Mouse (Mus musculus) neutrophil, adult 5-6 weeks (primary cell): ENCODE results near the gene Acbd4. TPM values are rescaled to one million over a fixed set of nuclear protein-coding genes. Genes with fewer than 3 reads are reported as not detected.
A peak's percentile ranks its signal among the peaks of the same experiment; 100 is the strongest.

ENCODE experiments used
- ATAC-seq: fragments of 151-379, 151-347 bp; 2 replicates; pipeline ENCODE4 v1.8.0; 2017; ENCODE audit warnings: mild to moderate bottlenecking, moderate TSS enrichment; ENCODE audit not compliant: insufficient number of reproducible peaks, poor library complexity, low FRiP score, severe bottlenecking; ENCODE audit errors: extremely low read depth
- total RNA-seq: library from RNA; stranded (forward); fragments of 200-1000 nt; gene quantifications from 2 replicates; pipeline ENCODE4 v1.2.3, GENCODE M21; 2017

Gene Acbd4
- total RNA-seq, 1 experiment from 2014 or later = 21.1 TPM

- no peak for ATAC-seq
These were observed 32.7 kb downstream of the Acbd4 start for GRCm38 (mm10) chr11:103134221-103134620.

DNA sequence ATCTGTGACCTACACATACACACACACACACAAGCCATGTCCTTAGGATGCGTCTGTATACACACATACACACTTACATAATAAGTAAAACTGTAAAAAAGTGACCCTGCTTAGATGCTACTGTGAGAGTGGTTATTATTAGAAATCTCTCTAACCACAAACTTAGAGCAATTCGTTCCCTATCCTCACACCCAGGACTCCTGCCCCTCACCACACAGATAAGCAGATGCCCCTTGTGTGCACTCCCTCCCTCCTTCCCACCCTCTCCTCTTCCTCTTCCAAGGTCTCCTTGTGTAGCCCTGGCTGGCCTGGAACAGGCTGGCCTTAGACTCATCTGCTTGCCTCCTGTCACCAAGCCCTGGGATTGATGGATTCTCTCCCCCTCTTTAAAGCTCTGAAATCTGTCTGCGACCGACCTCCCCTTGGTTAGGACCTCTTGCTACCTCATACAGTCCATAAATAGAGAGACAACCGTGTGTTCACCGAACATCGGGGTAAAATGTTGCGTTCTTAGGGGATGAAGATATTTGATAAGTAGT, 34.6 kb downstream of the Acbd4 start:
- ATAC-seq = no peak

DNA sequence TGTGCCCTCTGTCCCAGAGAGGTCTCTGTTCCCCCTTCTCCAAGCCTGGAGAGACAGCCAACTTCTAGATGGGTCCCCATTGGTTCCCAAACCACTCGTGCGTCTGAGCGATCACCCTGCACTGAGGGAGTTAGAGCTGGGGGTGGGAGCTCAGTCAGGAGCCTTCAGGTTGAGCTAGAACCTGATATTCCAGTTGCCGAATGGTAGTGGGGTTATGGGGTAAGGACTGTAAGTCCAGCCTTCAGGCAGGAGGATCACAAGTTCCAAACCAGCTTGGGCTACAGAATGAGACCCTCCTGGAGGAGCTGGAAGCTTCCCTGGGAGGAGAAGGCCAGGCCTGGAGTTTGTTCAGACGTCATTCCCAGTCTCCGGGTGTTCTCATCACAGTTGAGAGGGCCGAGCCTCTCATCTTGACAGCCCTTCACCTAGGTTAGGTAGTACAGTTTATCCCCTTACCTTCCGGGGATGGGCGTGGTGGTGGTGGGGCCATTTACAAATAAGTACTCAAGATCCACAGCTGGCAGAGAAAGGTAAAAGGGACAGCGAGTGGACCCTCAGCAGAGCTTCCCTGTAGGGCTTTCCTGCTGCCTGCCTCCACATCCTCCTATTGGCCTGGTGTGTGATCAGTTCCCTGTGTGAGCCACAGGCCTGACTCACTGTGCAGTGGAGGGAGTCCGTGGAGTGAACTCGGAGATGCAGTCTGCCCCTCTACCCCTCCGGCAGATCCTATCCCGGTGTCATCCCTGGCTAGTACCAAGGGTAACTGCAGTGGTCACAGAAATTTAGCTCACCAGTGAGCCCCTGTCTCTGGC, 38.7 kb downstream of the Acbd4 start:
- ATAC-seq = no peak

DNA sequence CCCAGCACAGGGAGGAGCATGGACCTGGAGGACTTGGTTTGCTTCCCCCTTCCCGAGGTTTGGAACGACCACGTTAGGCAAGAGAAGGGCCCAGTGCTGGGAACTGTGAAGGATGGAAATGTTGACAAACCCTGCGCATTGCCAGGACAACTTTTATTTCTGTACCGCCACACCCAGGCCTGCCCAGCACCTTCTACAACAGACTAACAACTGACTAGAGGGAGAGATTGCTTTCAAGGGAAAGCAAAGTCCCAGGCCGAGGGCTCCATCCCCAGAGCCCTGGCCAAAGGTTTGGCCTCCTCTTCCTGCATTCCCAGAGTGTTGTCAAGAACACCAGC, 39.2 kb downstream of the Acbd4 start:
- ATAC-seq = no peak

DNA sequence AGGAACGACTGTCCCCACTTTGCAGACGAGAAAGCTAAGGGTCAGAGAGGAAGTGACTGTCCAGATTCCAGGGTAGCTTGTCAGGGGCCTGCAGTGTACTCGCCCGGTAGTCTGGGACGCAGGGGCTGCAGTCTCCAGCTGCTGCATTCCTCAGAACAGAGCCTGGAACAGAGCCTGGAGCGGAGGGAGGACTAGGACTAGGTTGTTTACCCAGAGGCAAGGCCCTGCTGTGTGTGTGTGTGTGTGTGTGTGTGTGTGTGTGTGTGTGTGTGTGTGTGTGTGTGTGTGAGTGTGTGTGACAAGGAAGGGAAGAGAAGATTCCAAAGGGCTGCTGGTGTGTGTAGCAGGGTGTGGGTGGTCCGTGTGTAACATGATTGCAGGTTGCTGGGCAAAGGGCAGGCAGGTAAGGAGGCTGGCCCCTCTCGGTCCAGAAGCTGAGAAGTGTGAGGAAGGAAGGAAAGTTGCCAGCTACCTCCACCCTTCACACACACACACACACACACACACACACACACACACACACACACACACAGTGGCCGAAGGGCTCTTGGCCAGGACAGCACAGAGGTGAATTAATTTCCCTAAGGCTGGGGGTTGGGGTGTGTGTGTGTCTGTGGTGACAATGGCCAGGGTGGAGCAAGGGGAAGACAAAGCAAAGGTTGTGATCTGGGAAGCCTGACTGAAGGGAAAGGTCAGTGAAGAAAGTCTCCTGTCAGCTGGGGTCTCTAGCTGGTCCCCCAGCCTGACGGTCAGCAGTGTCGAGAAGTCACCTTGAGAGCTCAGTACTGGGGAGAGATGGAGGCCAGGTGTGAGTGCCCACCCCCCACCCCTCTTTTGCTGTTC, 39.8 kb downstream of the Acbd4 start:
- ATAC-seq = no peak

GRCm38 (mm10) chr11:103141944-103142255, 40.4 kb downstream of the Acbd4 start:
- no peak for ATAC-seq

- peak; percentile 36; the same call in 1 of the 2 replicates for ATAC-seq
These were observed 41.1 kb downstream of the Acbd4 start for GRCm38 (mm10) chr11:103142441-103143182.

GRCm38 (mm10) chr11:103144309-103145285, 43.1 kb downstream of the Acbd4 start:
- no peak for ATAC-seq

GRCm38 (mm10) chr11:103146386-103146785, 44.9 kb downstream of the Acbd4 start:
- ATAC-seq = no peak

DNA sequence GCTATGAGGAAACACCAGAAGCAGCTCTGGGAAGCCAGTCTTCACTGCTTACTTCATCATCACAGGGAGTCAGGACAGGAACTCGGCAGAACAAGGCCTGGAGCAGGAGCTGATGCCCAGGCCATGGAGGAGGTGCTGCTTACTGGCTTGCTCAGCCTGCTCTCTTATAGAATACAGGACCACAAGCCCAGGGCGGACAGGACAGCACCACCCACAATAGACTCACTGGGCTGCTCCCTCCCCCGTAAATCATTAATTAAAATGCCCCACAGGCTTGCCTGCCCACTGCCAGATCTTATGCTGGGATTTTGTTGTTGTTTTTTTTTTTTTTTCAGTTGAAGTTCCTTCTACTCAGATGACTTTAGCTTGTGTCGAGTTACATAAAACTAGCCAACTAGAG, 46.3 kb downstream of the Acbd4 start:
- ATAC-seq = no peak

DNA sequence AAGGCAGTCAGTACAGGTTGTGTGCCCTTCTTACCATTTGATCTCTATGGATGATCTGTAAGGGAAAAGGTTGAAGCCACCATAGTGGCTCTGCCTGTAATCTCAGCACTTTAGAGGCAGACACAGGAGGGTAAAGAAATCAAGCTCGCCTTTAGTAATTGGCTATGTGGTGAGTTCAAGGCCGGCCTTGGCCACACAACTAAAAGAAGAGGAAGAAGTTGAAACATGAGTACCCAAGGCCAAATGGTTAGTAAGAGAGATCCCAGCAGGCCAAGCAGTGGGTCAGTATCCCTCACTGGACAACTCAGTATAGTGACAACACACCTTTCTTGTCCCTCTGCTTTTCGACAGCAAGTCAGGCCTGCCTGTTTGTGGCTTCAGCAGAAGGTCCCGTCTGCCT, 48.3 kb downstream of the Acbd4 start:
- no peak for ATAC-seq

GRCm38 (mm10) chr11:103158621-103159478, 57.4 kb downstream of the Acbd4 start:
- peak; percentile 93 for ATAC-seq

DNA sequence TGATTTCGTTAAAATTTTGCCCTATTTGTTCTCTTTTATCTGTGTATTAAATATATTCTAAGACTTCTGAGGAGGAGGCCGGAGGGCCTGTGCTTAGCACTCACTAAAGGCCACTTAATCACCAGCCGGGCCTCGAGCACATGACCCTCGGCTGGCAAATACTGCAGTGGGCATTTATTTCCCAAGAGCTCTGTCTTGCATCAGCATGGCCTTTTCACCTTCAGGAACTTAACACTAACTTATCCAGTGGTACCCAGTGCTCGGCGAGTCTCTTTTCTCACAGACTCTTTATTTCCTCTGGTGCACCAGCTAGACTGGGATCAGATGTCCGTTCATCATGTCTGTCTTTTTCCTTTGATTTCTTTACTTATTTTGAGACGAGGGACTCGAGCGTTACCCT, 59.3 kb downstream of the Acbd4 start:
- ATAC-seq = no peak

DNA sequence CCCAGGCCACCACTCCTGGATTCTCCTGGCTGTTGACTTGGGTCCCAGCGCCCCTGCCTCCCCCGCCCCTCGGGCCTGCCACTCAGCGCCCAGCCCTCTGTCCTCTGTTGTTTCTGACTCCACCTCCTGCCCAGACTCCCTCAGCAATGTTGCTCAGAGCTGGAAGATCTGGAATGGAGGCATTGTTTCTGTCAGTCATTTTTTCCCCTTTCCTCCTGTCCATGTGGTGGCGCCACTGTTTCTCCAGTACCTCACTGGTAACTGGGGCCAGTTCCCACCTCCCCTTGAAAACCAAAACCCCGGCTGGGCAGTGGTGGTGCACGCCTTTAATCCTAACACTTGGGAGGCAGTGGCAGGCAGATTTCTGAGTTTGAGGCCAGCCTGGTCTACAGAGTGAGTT, 60.0 kb downstream of the Acbd4 start:
- no peak for ATAC-seq
